Mouse (Mus musculus): ENCODE results near the gene Adk. TPM values are rescaled to one million over a fixed set of nuclear protein-coding genes. Genes with fewer than 3 reads are reported as not detected.

Gene Adk
- polyA plus RNA-seq, 1 experiment from 2014 or later: 40.0 TPM

GRCm38 (mm10) chr14:21241105-21241504, 188.7 kb downstream of the Adk start:
- Histone ChIP-seq H3K27me3 (replicated peaks) (no peaks in the 10 kb centered on the region), H3K4me3 (replicated peaks) (no peak overlapping the region), H3K9me3 (replicated peaks) (no peaks in the 10 kb centered on the region), H3K4me1 (no peaks in the 10 kb centered on the region), H3K4me2 (no peak overlapping the region), H3K27ac (replicated peaks) (no peak overlapping the region), H3K9ac (replicated peaks) (no peak overlapping the region), H3K36me3 (no peaks in the 10 kb centered on the region)
- ATAC-seq (ENCODE audit: low FRiP score): no peak
- 91% methylated on average over 5 of the region's 5 CpGs for WGBS

GRCm38 (mm10) chr14:21251386-21251785, 199.0 kb downstream of the Adk start:
- Histone ChIP-seq H3K4me3 (replicated peaks) (no peak overlapping the region), H3K27me3 (replicated peaks) (no peaks in the 10 kb centered on the region), H3K9me3 (replicated peaks) (no peaks in the 10 kb centered on the region), H3K36me3 (no peaks in the 10 kb centered on the region), H3K9ac (replicated peaks) (no peak overlapping the region), H3K4me2 (no peak overlapping the region), H3K27ac (replicated peaks) (no peak overlapping the region), H3K4me1 (peaks cover 23% of the 10 kb centered on the region)
- WGBS: 21% methylated on average over 5 of the region's 5 CpGs
- peak; percentile 26; the same call in 1 of the 2 replicates for ATAC-seq (ENCODE audit: low FRiP score)

- H3K9me3 ChIP-seq (replicated peaks): no peaks in the 10 kb centered on the region
- no peak overlapping the region for H3K4me3 ChIP-seq (replicated peaks)
- peak; percentile 87 for ATAC-seq (ENCODE audit: low FRiP score)
- H3K4me2 ChIP-seq: peak overlapping the region; percentile 34
- H3K27ac ChIP-seq (replicated peaks): peak overlapping the region; percentile 84
- WGBS: 9% methylated on average over 7 of the region's 7 CpGs
- no peaks in the 10 kb centered on the region for H3K36me3 ChIP-seq
- peaks cover 23% of the 10 kb centered on the region for H3K4me1 ChIP-seq
- H3K27me3 ChIP-seq (replicated peaks): no peaks in the 10 kb centered on the region
- H3K9ac ChIP-seq (replicated peaks): no peak overlapping the region
These were observed 200.0 kb downstream of the Adk start for GRCm38 (mm10) chr14:21252326-21252886.

- Histone ChIP-seq H3K4me2 (peak overlapping the region; percentile 17; the same call in 1 of the 2 replicates), H3K27me3 (replicated peaks) (no peaks in the 10 kb centered on the region), H3K36me3 (no peaks in the 10 kb centered on the region), H3K9me3 (replicated peaks) (no peaks in the 10 kb centered on the region), H3K4me3 (replicated peaks) (no peak overlapping the region), H3K4me1 (peaks cover 23% of the 10 kb centered on the region), H3K27ac (replicated peaks) (peak overlapping the region; percentile 77), H3K9ac (replicated peaks) (no peak overlapping the region)
- ATAC-seq (ENCODE audit: low FRiP score): peak; percentile 77
- 19% methylated on average over 5 of the region's 5 CpGs for WGBS
These were observed 201.1 kb downstream of the Adk start for GRCm38 (mm10) chr14:21253321-21253992.

- peaks cover 23% of the 10 kb centered on the region for H3K4me1 ChIP-seq
- ATAC-seq (ENCODE audit: low FRiP score): no peak
- H3K4me2 ChIP-seq: no peak overlapping the region
These were observed 201.6 kb downstream of the Adk start for GRCm38 (mm10) chr14:21253993-21254339.

GRCm38 (mm10) chr14:21268229-21268628, 215.9 kb downstream of the Adk start:
- Histone ChIP-seq H3K27ac (replicated peaks) (no peak overlapping the region), H3K9me3 (replicated peaks) (no peaks in the 10 kb centered on the region), H3K4me3 (replicated peaks) (no peak overlapping the region), H3K4me1 (no peaks in the 10 kb centered on the region), H3K9ac (replicated peaks) (no peak overlapping the region), H3K27me3 (replicated peaks) (no peaks in the 10 kb centered on the region), H3K4me2 (no peak overlapping the region), H3K36me3 (no peaks in the 10 kb centered on the region)
- ATAC-seq (ENCODE audit: low FRiP score): no peak
- WGBS: 94% methylated on average over 8 of the region's 8 CpGs

More at GRCm38 (mm10) chr14:21253993-21254339, 201.6 kb downstream of the Adk start:
- H3K9me3 ChIP-seq (replicated peaks): no peaks in the 10 kb centered on the region
- no peaks in the 10 kb centered on the region for H3K36me3 ChIP-seq
- H3K27me3 ChIP-seq (replicated peaks): no peaks in the 10 kb centered on the region
- 32% methylated on average over 2 of the region's 2 CpGs for whole genome bisulfite sequencing
- no peak overlapping the region for H3K9ac ChIP-seq (replicated peaks)
- H3K4me3 ChIP-seq (replicated peaks): no peak overlapping the region
- H3K27ac ChIP-seq (replicated peaks): peak overlapping the region; percentile 68

- ATAC-seq (ENCODE audit: low FRiP score): no peak
- 62% methylated on average over 4 of the region's 4 CpGs for WGBS
- Histone ChIP-seq H3K9me3 (replicated peaks) (no peaks in the 10 kb centered on the region), H3K9ac (replicated peaks) (no peak overlapping the region), H3K4me3 (replicated peaks) (no peak overlapping the region), H3K27ac (replicated peaks) (no peak overlapping the region), H3K27me3 (replicated peaks) (no peaks in the 10 kb centered on the region), H3K36me3 (no peaks in the 10 kb centered on the region), H3K4me2 (no peak overlapping the region), H3K4me1 (no peaks in the 10 kb centered on the region)
These were observed 219.1 kb downstream of the Adk start for GRCm38 (mm10) chr14:21271472-21271871.

GRCm38 (mm10) chr14:21275786-21276185, 223.4 kb downstream of the Adk start:
- Histone ChIP-seq H3K27ac (replicated peaks) (no peak overlapping the region), H3K36me3 (no peaks in the 10 kb centered on the region), H3K4me3 (replicated peaks) (no peak overlapping the region), H3K27me3 (replicated peaks) (no peaks in the 10 kb centered on the region), H3K9me3 (replicated peaks) (no peaks in the 10 kb centered on the region), H3K4me1 (no peaks in the 10 kb centered on the region), H3K4me2 (no peak overlapping the region), H3K9ac (replicated peaks) (no peak overlapping the region)
- 89% methylated on average over 1 of the region's 1 CpGs for WGBS
- no peak for ATAC-seq (ENCODE audit: low FRiP score)

- H3K4me2 ChIP-seq: no peak overlapping the region
These were observed 225.9 kb downstream of the Adk start for GRCm38 (mm10) chr14:21278290-21278689.

GRCm38 (mm10) chr14:21278907-21279535, 226.6 kb downstream of the Adk start:
- WGBS: 73% methylated on average over 6 of the region's 6 CpGs
- Histone ChIP-seq H3K4me2 (no peak overlapping the region), H3K4me3 (replicated peaks) (no peak overlapping the region), H3K27ac (replicated peaks) (no peak overlapping the region), H3K36me3 (no peaks in the 10 kb centered on the region), H3K9me3 (replicated peaks) (no peaks in the 10 kb centered on the region), H3K9ac (replicated peaks) (no peak overlapping the region), H3K4me1 (no peaks in the 10 kb centered on the region), H3K27me3 (replicated peaks) (no peaks in the 10 kb centered on the region)
- no peak for ATAC-seq (ENCODE audit: low FRiP score)

More at GRCm38 (mm10) chr14:21278290-21278689, 225.9 kb downstream of the Adk start:
- H3K27ac ChIP-seq (replicated peaks): no peak overlapping the region
- no peaks in the 10 kb centered on the region for H3K36me3 ChIP-seq
- no peak overlapping the region for H3K4me3 ChIP-seq (replicated peaks)
- H3K9ac ChIP-seq (replicated peaks): no peak overlapping the region
- WGBS: 92% methylated on average over 2 of the region's 2 CpGs
- H3K9me3 ChIP-seq (replicated peaks): no peaks in the 10 kb centered on the region
- no peaks in the 10 kb centered on the region for H3K27me3 ChIP-seq (replicated peaks)
- no peak for ATAC-seq (ENCODE audit: low FRiP score)
- no peaks in the 10 kb centered on the region for H3K4me1 ChIP-seq

GRCm38 (mm10) chr14:21280451-21280850, 228.1 kb downstream of the Adk start:
- no peaks in the 10 kb centered on the region for H3K27me3 ChIP-seq (replicated peaks)
- no peaks in the 10 kb centered on the region for H3K9me3 ChIP-seq (replicated peaks)
- no peak overlapping the region for H3K9ac ChIP-seq (replicated peaks)
- H3K4me3 ChIP-seq (replicated peaks): no peak overlapping the region
- no peak overlapping the region for H3K4me2 ChIP-seq
- no peak overlapping the region for H3K27ac ChIP-seq (replicated peaks)
- no peaks in the 10 kb centered on the region for H3K4me1 ChIP-seq
- no peaks in the 10 kb centered on the region for H3K36me3 ChIP-seq
- 77% methylated on average over 3 of the region's 3 CpGs for WGBS
- no peak for ATAC-seq (ENCODE audit: low FRiP score)

- no peaks in the 10 kb centered on the region for H3K27me3 ChIP-seq (replicated peaks)
- H3K4me1 ChIP-seq: no peaks in the 10 kb centered on the region
- no peak for ATAC-seq (ENCODE audit: low FRiP score)
- H3K9ac ChIP-seq (replicated peaks): no peak overlapping the region
- no peaks in the 10 kb centered on the region for H3K36me3 ChIP-seq
- H3K9me3 ChIP-seq (replicated peaks): no peaks in the 10 kb centered on the region
- WGBS: 64% methylated on average over 4 of the region's 4 CpGs
- H3K4me2 ChIP-seq: no peak overlapping the region
- no peak overlapping the region for H3K27ac ChIP-seq (replicated peaks)
- H3K4me3 ChIP-seq (replicated peaks): no peak overlapping the region
These were observed 229.1 kb downstream of the Adk start for GRCm38 (mm10) chr14:21281506-21281905.

Measured in neural tube, embryonic 15.5 days (tissue).